Mouse (Mus musculus) embryonic fibroblast, embryonic 13.5 days (primary cell): Measurements from ENCODE around the gene Mcoln2.

Source experiments
- CTCF ChIP-seq: IDR thresholded peaks from 2 replicates; pipeline ENCODE4 v1.5.1; 2011; ENCODE audit warnings: mild to moderate bottlenecking, control low read depth, low read length, moderate library complexity, borderline replicate concordance; ENCODE audit not compliant: insufficient read depth
- POLR2A ChIP-seq: IDR thresholded peaks from 2 replicates; pipeline ENCODE4 v1.6.1; 2011; ENCODE audit warnings: low read depth, mild to moderate bottlenecking, control low read depth, low read length, moderate library complexity

GRCm38 (mm10) chr3:146213336-146213735 is 63.7 kb downstream of the Mcoln2 start:
- TF ChIP-seq POLR2A, result no peak
- TF ChIP-seq CTCF, result no peak
